Mouse (Mus musculus): Measurements from ENCODE around the gene Plppr3. TPM values are rescaled to one million over a fixed set of nuclear protein-coding genes. Genes with fewer than 3 reads are reported as not detected.

Gene Plppr3
- polyA plus RNA-seq, 1 experiment from 2014 or later = 32.9 TPM

DNA sequence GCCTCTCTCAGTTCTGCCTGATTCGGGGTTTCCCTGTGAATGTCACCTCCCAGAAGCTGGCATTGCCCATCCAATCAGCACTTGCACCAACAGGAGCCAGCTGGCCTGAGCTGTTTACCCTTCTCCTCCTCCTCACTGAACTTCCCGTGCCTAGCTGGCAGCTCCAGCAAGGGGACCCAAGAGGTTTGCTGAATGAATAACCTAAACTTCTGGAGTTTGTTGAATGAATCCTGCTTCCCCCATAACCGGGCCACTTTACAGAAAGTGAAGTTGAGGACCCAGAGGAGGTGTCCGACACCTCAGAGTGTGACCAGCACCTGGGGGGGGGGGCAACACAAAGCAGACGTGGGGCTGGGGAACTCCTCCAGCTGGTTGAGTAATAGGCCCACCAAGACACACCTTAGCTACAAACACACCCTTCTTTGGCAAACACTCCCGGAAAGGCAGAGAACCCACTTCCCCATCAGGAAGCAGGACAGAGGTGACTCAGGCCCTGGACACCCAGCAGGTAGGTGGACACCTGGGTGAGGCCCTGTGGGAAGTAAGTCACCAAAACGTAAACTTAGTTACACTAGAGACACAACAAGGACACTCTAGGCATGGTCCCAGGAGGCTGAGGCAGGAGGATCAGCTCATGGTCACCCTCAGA, 40.6 kb upstream of the Plppr3 start:
- no peaks in the 10 kb centered on the region for H3K9me3 ChIP-seq
- H3K36me3 ChIP-seq = peaks cover 19% of the 10 kb centered on the region
- H3K9ac ChIP-seq = no peak overlapping the region
- peaks cover 53% of the 10 kb centered on the region for H3K4me1 ChIP-seq
- peak overlapping the region; percentile 67 for H3K27ac ChIP-seq
- 0 out of 2 replicates have a peak, but pooled peaks have one; percentile 16 for ATAC-seq (ENCODE audit: insufficient read depth, low FRiP score, low read depth)
- H3K27me3 ChIP-seq (replicated peaks) = peaks cover 25% of the 10 kb centered on the region
- WGBS = 50% methylated on average over 7 of the region's 7 CpGs
- H3K4me2 ChIP-seq = peak overlapping the region; percentile 84
- H3K4me3 ChIP-seq (replicated peaks) = no peak overlapping the region; the same call in 1 of the 2 replicates

DNA sequence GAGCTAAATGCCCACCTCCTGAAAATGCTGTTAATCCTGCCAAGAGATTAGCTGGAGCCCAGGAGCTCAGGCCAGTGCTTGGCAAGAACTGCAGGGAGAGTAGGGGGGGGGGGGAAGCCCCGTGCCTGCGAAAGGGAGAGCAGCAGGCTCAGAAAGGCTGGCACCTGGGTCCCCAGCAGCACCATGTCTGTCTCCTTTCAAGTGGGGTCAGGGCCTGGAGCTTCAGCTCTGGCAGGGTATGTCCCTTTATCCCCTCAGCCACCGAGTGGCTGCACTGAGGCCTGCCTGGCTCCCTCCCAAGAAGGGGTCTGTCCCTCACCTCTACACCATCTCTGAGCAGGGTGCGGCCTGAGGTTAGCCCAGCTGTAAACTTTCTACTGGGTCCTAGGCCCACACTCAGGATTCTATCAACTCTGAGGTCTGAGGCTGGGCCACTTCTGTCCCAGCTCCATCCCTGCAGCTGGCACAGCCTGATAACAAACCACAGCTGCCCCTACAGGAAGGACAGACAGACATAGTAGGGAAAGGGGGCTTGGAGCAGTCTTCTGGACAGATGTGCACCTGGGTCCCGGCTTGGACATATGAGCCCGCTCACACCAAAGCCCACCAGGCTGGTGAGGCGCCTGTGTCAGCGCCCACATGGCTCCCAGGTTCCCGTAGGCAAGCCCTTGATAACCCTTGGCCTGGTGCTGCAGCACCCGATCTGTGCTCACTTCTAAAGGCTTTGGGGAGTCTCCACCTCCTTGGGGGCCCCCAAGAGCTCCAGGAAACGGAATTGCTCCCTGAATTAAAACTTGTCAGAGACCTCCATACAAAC, 39.9 kb upstream of the Plppr3 start:
- peak overlapping the region; percentile 67 for H3K27ac ChIP-seq
- peak overlapping the region; percentile 84 for H3K4me2 ChIP-seq
- no peaks in the 10 kb centered on the region for H3K9me3 ChIP-seq
- no peak for ATAC-seq (ENCODE audit: insufficient read depth, low FRiP score, low read depth)
- no peak overlapping the region for H3K9ac ChIP-seq
- H3K27me3 ChIP-seq (replicated peaks) = peaks cover 18% of the 10 kb centered on the region
- peaks cover 19% of the 10 kb centered on the region for H3K36me3 ChIP-seq
- WGBS = 67% methylated on average over 11 of the region's 11 CpGs
- peaks cover 52% of the 10 kb centered on the region for H3K4me1 ChIP-seq
- no peak overlapping the region for H3K4me3 ChIP-seq (replicated peaks)

GRCm38 (mm10) chr10:79912412-79912811, 38.0 kb upstream of the Plppr3 start:
- Histone ChIP-seq H3K4me3 (replicated peaks) (no peak overlapping the region), H3K9ac (no peak overlapping the region), H3K9me3 (no peaks in the 10 kb centered on the region), H3K4me1 (peaks cover 39% of the 10 kb centered on the region), H3K36me3 (peaks cover 19% of the 10 kb centered on the region), H3K4me2 (no peak overlapping the region), H3K27ac (no peak overlapping the region), H3K27me3 (replicated peaks) (no peaks in the 10 kb centered on the region)
- no peak for ATAC-seq (ENCODE audit: insufficient read depth, low FRiP score, low read depth)
- 69% methylated on average over 20 of the region's 20 CpGs for WGBS

- ATAC-seq (ENCODE audit: insufficient read depth, low FRiP score, low read depth) = no peak
- Histone ChIP-seq H3K27me3 (replicated peaks) (no peaks in the 10 kb centered on the region), H3K4me1 (peaks cover 26% of the 10 kb centered on the region), H3K4me3 (replicated peaks) (no peak within 1 kb of the TSS), H3K9me3 (no peaks in the 10 kb centered on the region), H3K36me3 (peaks cover 31% of the 10 kb centered on the region), H3K4me2 (no peak within 1 kb of the TSS), H3K9ac (no peak within 1 kb of the TSS), H3K27ac (peak within 1 kb of the TSS; percentile 70)
- WGBS = 91% methylated on average over 4 of the region's 4 CpGs
Measured at GRCm38 (mm10) chr10:79910556-79910955, 36.1 kb upstream of the Plppr3 start, which contains the start of gene Gm26602. TSS of gene Gm26602 (plus strand) at chr10:79910856.

- Histone ChIP-seq H3K4me2 (peak overlapping the region; percentile 40), H3K27ac (peak overlapping the region; percentile 97), H3K9ac (no peak overlapping the region), H3K27me3 (replicated peaks) (no peaks in the 10 kb centered on the region), H3K4me1 (peaks cover 15% of the 10 kb centered on the region), H3K4me3 (replicated peaks) (peak overlapping the region; percentile 4; the same call in 1 of the 2 replicates), H3K9me3 (no peaks in the 10 kb centered on the region), H3K36me3 (peaks cover 39% of the 10 kb centered on the region)
- ATAC-seq (ENCODE audit: insufficient read depth, low FRiP score, low read depth) = peak; percentile 38; the same call in 1 of the 2 replicates
- WGBS = 25% methylated on average over 14 of the region's 14 CpGs
Measured at GRCm38 (mm10) chr10:79909092-79909922, 34.9 kb upstream of the Plppr3 start.

DNA sequence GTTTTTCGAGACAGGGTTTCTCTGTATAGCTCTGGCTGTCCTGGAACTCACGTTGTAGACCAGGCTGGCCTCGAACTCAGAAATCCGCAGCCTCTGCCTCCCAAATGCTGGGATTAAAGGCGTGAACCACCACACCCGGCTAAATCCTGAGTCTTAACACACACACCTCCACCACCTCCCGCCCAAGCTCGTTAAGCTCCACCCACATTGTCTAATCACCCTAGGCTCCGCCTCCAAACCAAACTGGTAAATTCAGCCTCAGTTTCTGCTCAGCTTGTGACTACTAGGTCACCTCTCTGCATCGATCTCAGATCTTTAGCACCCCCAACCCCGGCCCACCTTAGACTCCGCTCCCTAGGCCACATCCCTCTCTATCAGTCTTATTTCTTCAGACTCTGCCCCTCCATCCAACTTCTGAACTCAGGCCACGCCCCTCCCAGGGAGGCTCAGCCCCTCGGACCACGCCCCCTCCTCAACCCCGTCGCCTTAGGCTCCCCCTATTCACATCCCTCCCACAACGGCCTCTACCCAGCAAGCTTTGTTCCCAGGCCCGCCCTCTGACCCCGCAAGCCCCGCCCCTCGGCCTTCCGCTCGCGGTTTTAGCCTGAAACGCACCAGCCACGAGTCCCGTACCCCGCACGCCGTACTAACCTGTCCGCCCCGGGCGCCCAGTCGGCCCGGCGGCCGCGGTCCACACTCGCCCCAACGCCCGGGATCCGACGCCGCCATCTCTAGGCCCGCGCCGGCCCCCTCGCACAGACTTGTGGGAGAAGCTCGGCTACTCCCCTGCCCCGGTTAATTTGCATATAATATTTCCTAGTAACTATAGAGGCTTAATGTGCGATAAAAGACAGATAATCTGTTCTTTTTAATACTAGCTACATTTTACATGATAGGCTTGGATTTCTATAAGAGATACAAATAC, 34.0 kb upstream of the Plppr3 start, which contains the start of gene Med16:
Med16 (minus strand) TSS at position 757 of the 925 bp plus-strand sequence.
- no peaks in the 10 kb centered on the region for H3K27me3 ChIP-seq (replicated peaks)
- peaks cover 9% of the 10 kb centered on the region for H3K4me1 ChIP-seq
- peak within 1 kb of the TSS; percentile 54 for H3K4me2 ChIP-seq
- H3K36me3 ChIP-seq = peaks cover 45% of the 10 kb centered on the region
- peak within 1 kb of the TSS; percentile 98 for H3K9ac ChIP-seq
- WGBS = 2% methylated on average over 52 of the region's 52 CpGs
- peak within 1 kb of the TSS; percentile 97 for H3K27ac ChIP-seq
- H3K4me3 ChIP-seq (replicated peaks) = peak within 1 kb of the TSS; percentile 71
- ATAC-seq (ENCODE audit: insufficient read depth, low FRiP score, low read depth) = peak; percentile 95
- no peaks in the 10 kb centered on the region for H3K9me3 ChIP-seq

DNA sequence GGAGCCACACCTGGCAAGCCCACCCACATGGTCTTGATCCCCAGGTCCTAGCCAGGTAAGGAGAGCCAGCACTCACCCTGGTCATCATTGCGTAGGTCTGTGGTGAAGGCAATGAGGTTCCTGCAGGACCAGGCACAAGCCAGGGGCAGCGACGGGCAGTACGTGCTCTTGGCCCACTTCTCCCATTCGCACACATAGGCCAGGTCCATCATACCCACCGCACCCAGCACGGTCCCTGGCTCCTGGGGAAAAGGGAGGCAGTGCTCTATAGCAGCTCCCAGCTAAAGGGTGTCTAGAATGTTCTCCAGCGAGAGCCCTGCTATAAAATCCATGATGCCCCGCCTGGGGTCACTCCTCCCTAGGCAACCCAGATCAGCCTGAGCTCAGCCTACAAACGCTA, 33.0 kb upstream of the Plppr3 start:
- no peak overlapping the region for H3K4me3 ChIP-seq (replicated peaks)
- 90% methylated on average over 10 of the region's 10 CpGs for WGBS
- peaks cover 41% of the 10 kb centered on the region for H3K36me3 ChIP-seq
- peaks cover 9% of the 10 kb centered on the region for H3K4me1 ChIP-seq
- no peak for ATAC-seq (ENCODE audit: insufficient read depth, low FRiP score, low read depth)
- no peaks in the 10 kb centered on the region for H3K9me3 ChIP-seq
- H3K27ac ChIP-seq = no peak overlapping the region
- H3K9ac ChIP-seq = no peak overlapping the region
- no peak overlapping the region for H3K4me2 ChIP-seq
- H3K27me3 ChIP-seq (replicated peaks) = no peaks in the 10 kb centered on the region

DNA sequence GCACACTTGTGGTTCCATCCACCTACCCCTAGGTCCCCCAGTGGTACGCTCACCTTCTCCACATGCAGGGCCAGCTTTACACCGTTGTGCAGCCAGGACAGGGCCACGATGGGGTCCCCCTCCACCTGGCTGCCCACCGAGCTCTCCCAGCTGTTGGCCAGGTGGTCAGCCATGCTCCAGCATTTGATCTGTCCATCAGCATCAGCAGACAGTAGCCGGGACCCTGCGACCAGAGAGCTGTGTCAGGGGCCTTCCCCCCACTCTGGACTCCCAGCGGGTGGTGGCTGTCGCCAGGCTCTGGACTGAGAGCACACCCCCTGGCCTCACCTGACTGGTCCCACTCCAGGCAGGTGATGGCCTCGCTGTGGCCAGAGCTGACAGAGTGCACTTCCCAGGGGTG, 32.3 kb upstream of the Plppr3 start:
- no peak for ATAC-seq (ENCODE audit: insufficient read depth, low FRiP score, low read depth)
- no peak overlapping the region for H3K9ac ChIP-seq
- no peak overlapping the region for H3K4me3 ChIP-seq (replicated peaks)
- H3K27ac ChIP-seq = no peak overlapping the region
- peaks cover 43% of the 10 kb centered on the region for H3K36me3 ChIP-seq
- WGBS = 89% methylated on average over 9 of the region's 9 CpGs
- H3K9me3 ChIP-seq = no peaks in the 10 kb centered on the region
- no peak overlapping the region for H3K4me2 ChIP-seq
- no peaks in the 10 kb centered on the region for H3K27me3 ChIP-seq (replicated peaks)
- H3K4me1 ChIP-seq = peaks cover 9% of the 10 kb centered on the region

GRCm38 (mm10) chr10:79900951-79901410, 26.5 kb upstream of the Plppr3 start:
- Histone ChIP-seq H3K36me3 (peaks cover 50% of the 10 kb centered on the region), H3K27ac (no peak overlapping the region), H3K27me3 (replicated peaks) (no peaks in the 10 kb centered on the region), H3K9me3 (no peaks in the 10 kb centered on the region), H3K4me3 (replicated peaks) (no peak overlapping the region), H3K9ac (no peak overlapping the region), H3K4me1 (0 out of 2 replicates have a peak, but pooled peaks cover 8% of the 10 kb centered on the region), H3K4me2 (no peak overlapping the region)
- 55% methylated on average over 2 of the region's 2 CpGs for WGBS
- ATAC-seq (ENCODE audit: insufficient read depth, low FRiP score, low read depth) = no peak

DNA sequence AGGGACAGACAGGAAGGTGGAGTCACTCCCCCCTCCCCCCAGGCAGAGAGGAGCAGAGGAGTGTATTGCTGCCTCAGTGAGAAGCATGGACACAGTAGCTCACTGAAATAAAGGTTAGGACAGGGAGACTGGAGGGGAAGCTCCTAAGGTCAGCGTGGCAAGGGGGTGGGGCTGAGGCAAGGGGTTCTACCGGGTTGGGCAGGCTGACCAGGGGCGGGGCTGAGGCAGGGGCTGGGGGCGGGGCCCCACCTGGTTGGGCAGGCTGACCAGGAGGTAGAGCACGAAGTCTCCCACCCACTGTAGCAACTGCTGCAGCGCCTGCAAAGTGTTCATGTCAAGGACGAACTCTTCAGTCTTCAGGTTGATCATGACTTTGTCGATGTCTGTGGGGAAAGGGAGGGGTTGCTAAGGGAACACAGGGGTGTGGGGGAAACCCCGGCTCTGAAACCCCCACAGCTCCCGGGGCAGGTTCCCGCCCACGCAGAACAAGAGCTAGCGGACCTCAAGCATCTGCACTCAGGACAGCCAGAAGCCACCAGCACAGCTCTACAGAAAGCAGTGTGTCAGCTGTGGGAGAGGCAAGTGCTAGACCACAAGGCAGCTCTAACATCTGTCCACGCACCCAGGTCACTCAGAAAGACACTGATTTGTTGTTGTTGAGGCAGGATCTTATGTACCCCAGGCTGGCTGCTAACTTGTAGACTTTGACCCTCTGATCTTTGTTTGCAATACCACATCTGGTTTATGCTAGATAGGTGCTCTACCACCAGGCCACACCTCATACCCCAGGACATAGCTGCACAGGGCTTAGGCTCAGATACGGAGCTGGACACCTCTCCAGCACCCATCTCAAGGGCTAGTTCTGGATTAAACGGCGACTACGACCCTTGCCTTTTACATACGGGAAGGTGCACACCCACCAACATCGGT, 23.1 kb upstream of the Plppr3 start:
- Histone ChIP-seq H3K27ac (no peak overlapping the region), H3K27me3 (replicated peaks) (no peaks in the 10 kb centered on the region), H3K9me3 (no peaks in the 10 kb centered on the region), H3K4me2 (no peak overlapping the region), H3K4me1 (0 out of 2 replicates have a peak, but pooled peaks cover 8% of the 10 kb centered on the region), H3K36me3 (peaks cover 44% of the 10 kb centered on the region), H3K9ac (no peak overlapping the region), H3K4me3 (replicated peaks) (no peak overlapping the region)
- peak; percentile 48; the same call in 1 of the 2 replicates for ATAC-seq (ENCODE audit: insufficient read depth, low FRiP score, low read depth)
- 49% methylated on average over 20 of the region's 20 CpGs for WGBS
